Mouse (Mus musculus) heart, embryonic 13.5 days (tissue): Measurements from ENCODE around the gene Traip. TPM values are rescaled to one million over a fixed set of nuclear protein-coding genes. Genes with fewer than 3 reads are reported as not detected.

Experiments used
- ATAC-seq: fragments of 200-750 bp; cut with Nextera tagmentation; 2 replicates; pipeline ENCODE4 v1.8.0; 2017; ENCODE audit warnings: moderate TSS enrichment; ENCODE audit not compliant: insufficient number of reproducible peaks, low FRiP score, low TSS enrichment; ENCODE audit errors: extremely low read depth
- H3K27ac ChIP-seq: fragments of 300-500 bp; sonication (generic); replicated peaks from 2 replicates; pipeline ENCODE4 v1.5.1; 2015; ENCODE audit warnings: moderate library complexity, mild to moderate bottlenecking, inconsistent platforms
- H3K27me3 ChIP-seq: fragments of 300-500 bp; sonication (generic); replicated peaks from 2 replicates; pipeline ENCODE4 v1.6.1; 2015; ENCODE audit warnings: mild to moderate bottlenecking, inconsistent platforms
- H3K36me3 ChIP-seq: fragments of 300-500 bp; sonication (generic); 2 replicates; pipeline ENCODE4 v1.6.1; 2015; ENCODE audit warnings: mild to moderate bottlenecking, inconsistent platforms
- H3K4me1 ChIP-seq: fragments of 300-500 bp; sonication (generic); 2 replicates; pipeline ENCODE4 v1.6.1; 2015; ENCODE audit warnings: inconsistent platforms
- H3K4me2 ChIP-seq: fragments of 300-500 bp; sonication (generic); 2 replicates; pipeline ENCODE4 v1.6.1; 2015; ENCODE audit warnings: inconsistent platforms, mild to moderate bottlenecking, moderate library complexity
- H3K4me3 ChIP-seq: fragments of 300-500 bp; sonication (generic); 2 replicates; pipeline ENCODE4 v1.5.1; 2015; ENCODE audit warnings: moderate library complexity, mild to moderate bottlenecking, inconsistent platforms
- H3K9ac ChIP-seq: fragments of 300-500 bp; sonication (generic); 2 replicates; pipeline ENCODE4 v1.6.1; 2015; ENCODE audit warnings: inconsistent platforms, mild to moderate bottlenecking, moderate library complexity
- H3K9me3 ChIP-seq: fragments of 300-500 bp; sonication (generic); 2 replicates; pipeline ENCODE4 v1.6.1; 2016; ENCODE audit warnings: inconsistent platforms
- WGBS: fragments of 180-500 bp; shearing (Covaris S2); methylation state at CpG from one replicate; pipeline ENCODE4 v1.1.7; 2015; ENCODE audit warnings: mixed read lengths; 5-methylcytosine and 5-hydroxymethylcytosine counted together
- polyA plus RNA-seq: library from polyadenylated mRNA; unstranded; fragments of >200 nt; fragmentation: Nextera tagmentation; extraction: Ambion mirVana; gene quantifications from 2 replicates; pipeline ENCODE4 v1.2.1, GENCODE M21; 2015

Gene Traip
- polyA plus RNA-seq, 1 experiment from 2014 or later: 11.9 TPM

- no peak overlapping the region for H3K27ac ChIP-seq
- peaks cover 70% of the 10 kb centered on the region for H3K27me3 ChIP-seq
- H3K36me3 ChIP-seq: no peaks in the 10 kb centered on the region
- 80% methylated on average over 11 of the region's 11 CpGs for WGBS
- H3K4me2 ChIP-seq: no peak overlapping the region
- no peak overlapping the region for H3K4me3 ChIP-seq
- peaks cover 13% of the 10 kb centered on the region for H3K4me1 ChIP-seq
- no peak overlapping the region for H3K9ac ChIP-seq
- no peaks in the 10 kb centered on the region for H3K9me3 ChIP-seq
- no peak for ATAC-seq
Measured at GRCm38 (mm10) chr9:107934146-107934545, 15.8 kb upstream of the Traip start.

GRCm38 (mm10) chr9:107935374-107935773 lies 14.6 kb upstream of the Traip start, which contains the start of gene Camkv:
Gene Camkv, plus strand, starts transcription at chr9:107935674.
- Histone ChIP-seq H3K4me1 (peaks cover 13% of the 10 kb centered on the region), H3K9ac (peak within 1 kb of the TSS; percentile 77), H3K9me3 (no peaks in the 10 kb centered on the region), H3K4me2 (peak within 1 kb of the TSS; percentile 93), H3K27me3 (peaks cover 78% of the 10 kb centered on the region), H3K27ac (no peak within 1 kb of the TSS), H3K4me3 (peak within 1 kb of the TSS; percentile 58), H3K36me3 (no peaks in the 10 kb centered on the region)
- WGBS: 24% methylated on average over 3 of the region's 3 CpGs
- no peak for ATAC-seq

- 0% methylated on average over 39 of the region's 41 CpGs for WGBS
- Histone ChIP-seq H3K27ac (no peak overlapping the region), H3K4me3 (peak overlapping the region; percentile 58), H3K4me2 (peak overlapping the region; percentile 93), H3K9me3 (no peaks in the 10 kb centered on the region), H3K27me3 (peaks cover 81% of the 10 kb centered on the region), H3K4me1 (peaks cover 13% of the 10 kb centered on the region), H3K9ac (peak overlapping the region; percentile 77), H3K36me3 (no peaks in the 10 kb centered on the region)
- no peak for ATAC-seq
Measured at GRCm38 (mm10) chr9:107935790-107936214, 14.1 kb upstream of the Traip start.

GRCm38 (mm10) chr9:107936215-107936822 lies 13.6 kb upstream of the Traip start:
- peak overlapping the region; percentile 93 for H3K4me2 ChIP-seq
- H3K27me3 ChIP-seq: peaks cover 83% of the 10 kb centered on the region
- H3K4me1 ChIP-seq: peaks cover 13% of the 10 kb centered on the region
- H3K9ac ChIP-seq: peak overlapping the region; percentile 77
- H3K27ac ChIP-seq: no peak overlapping the region
- peak overlapping the region; percentile 58 for H3K4me3 ChIP-seq
- no peaks in the 10 kb centered on the region for H3K36me3 ChIP-seq
- ATAC-seq: no peak
- WGBS: 2% methylated on average over 29 of the region's 29 CpGs
- H3K9me3 ChIP-seq: no peaks in the 10 kb centered on the region

GRCm38 (mm10) chr9:107936831-107937230 lies 13.1 kb upstream of the Traip start:
- H3K4me3 ChIP-seq: peak overlapping the region; percentile 58; the same call in 1 of the 2 replicates
- H3K27me3 ChIP-seq: peaks cover 83% of the 10 kb centered on the region
- H3K9ac ChIP-seq: no peak overlapping the region
- no peak overlapping the region for H3K27ac ChIP-seq
- H3K9me3 ChIP-seq: no peaks in the 10 kb centered on the region
- H3K36me3 ChIP-seq: no peaks in the 10 kb centered on the region
- whole genome bisulfite sequencing: 22% methylated on average over 3 of the region's 3 CpGs
- no peak for ATAC-seq
- H3K4me1 ChIP-seq: peaks cover 13% of the 10 kb centered on the region
- H3K4me2 ChIP-seq: no peak overlapping the region

GRCm38 (mm10) chr9:107947241-107948194 lies 2.4 kb upstream of the Traip start:
- Histone ChIP-seq H3K36me3 (no peaks in the 10 kb centered on the region), H3K4me1 (peaks cover 18% of the 10 kb centered on the region), H3K27ac (no peak overlapping the region), H3K9ac (no peak overlapping the region), H3K9me3 (no peaks in the 10 kb centered on the region), H3K27me3 (no peaks in the 10 kb centered on the region), H3K4me2 (no peak overlapping the region), H3K4me3 (no peak overlapping the region)
- 77% methylated on average over 31 of the region's 31 CpGs for WGBS
- no peak for ATAC-seq

- Histone ChIP-seq H3K36me3 (no peaks in the 10 kb centered on the region), H3K27me3 (no peaks in the 10 kb centered on the region), H3K4me3 (no peak overlapping the region), H3K4me1 (peaks cover 18% of the 10 kb centered on the region), H3K4me2 (no peak overlapping the region), H3K9me3 (no peaks in the 10 kb centered on the region), H3K9ac (0 out of 2 replicates have a peak overlapping the region, but pooled peaks have one; percentile 1), H3K27ac (no peak overlapping the region)
- 76% methylated on average over 13 of the region's 13 CpGs for WGBS
- ATAC-seq: no peak
Measured at GRCm38 (mm10) chr9:107949184-107949921, 583 bp upstream of the Traip start.

- Histone ChIP-seq H3K9me3 (no peaks in the 10 kb centered on the region), H3K27ac (peak overlapping the region; percentile 68), H3K4me2 (peak overlapping the region; percentile 90), H3K4me1 (peaks cover 23% of the 10 kb centered on the region), H3K36me3 (0 out of 2 replicates have a peak, but pooled peaks cover 3% of the 10 kb centered on the region), H3K4me3 (peak overlapping the region; percentile 72), H3K9ac (peak overlapping the region; percentile 85), H3K27me3 (no peaks in the 10 kb centered on the region)
- peak; percentile 55; the same call in 1 of the 2 replicates for ATAC-seq
- WGBS: 19% methylated on average over 45 of the region's 45 CpGs
Measured at GRCm38 (mm10) chr9:107950460-107951355, 772 bp downstream of the Traip start.

GRCm38 (mm10) chr9:107955613-107956289 lies 5.8 kb downstream of the Traip start:
- Histone ChIP-seq H3K36me3 (peaks cover 43% of the 10 kb centered on the region), H3K27ac (no peak overlapping the region), H3K27me3 (no peaks in the 10 kb centered on the region), H3K4me1 (peaks cover 20% of the 10 kb centered on the region), H3K9ac (no peak overlapping the region), H3K9me3 (no peaks in the 10 kb centered on the region), H3K4me2 (no peak overlapping the region), H3K4me3 (no peak overlapping the region)
- no peak for ATAC-seq
- WGBS: 62% methylated on average over 6 of the region's 6 CpGs

- Histone ChIP-seq H3K9ac (no peak overlapping the region), H3K4me2 (no peak overlapping the region), H3K27me3 (no peaks in the 10 kb centered on the region), H3K27ac (no peak overlapping the region), H3K9me3 (no peaks in the 10 kb centered on the region), H3K36me3 (peaks cover 56% of the 10 kb centered on the region), H3K4me3 (no peak overlapping the region), H3K4me1 (peaks cover 17% of the 10 kb centered on the region)
- 63% methylated on average over 6 of the region's 6 CpGs for WGBS
- no peak for ATAC-seq
Measured at GRCm38 (mm10) chr9:107957141-107957540, 7.2 kb downstream of the Traip start.
